In genomic region chr10:16123902-16124301, GRCm38 (mm10) we compare ENCODE assay signal across 18 mouse cellular contexts.
A peak's percentile ranks its signal among the peaks of the same experiment; 100 is the strongest.
DNase-seq lines count a peak whose midpoint lies in the region; ATAC-seq and TF ChIP-seq lines count a peak whose summit lies in the region.
"Had no signal": no experiment of that assay in that cellular context is flagged by ENCODE, and none has a peak within 500 bp of the region (broad histone marks: within the 10 kb centered on the region; RNA-seq: fewer than 3 reads in every experiment).

No protein-coding gene starts in this region.

- no peaks in the 10 kb centered on the region for H3K36me3 ChIP-seq in heart, embryonic 15.5 days
- H3K36me3 ChIP-seq in lung, embryonic 14.5 days (ENCODE audit: insufficient read depth), result no peaks in the 10 kb centered on the region
- H3K36me3 ChIP-seq in forebrain, postnatal 0 days (ENCODE audit: insufficient read depth), result no peaks in the 10 kb centered on the region
- H3K36me3 ChIP-seq: embryonic facial prominence, embryonic 12.5 days; liver, embryonic 13.5 days had no signal

- 0 out of 2 replicates have a peak, but pooled peaks have one; percentile 22 for ATAC-seq in heart, embryonic 15.5 days (replicated peaks; ENCODE audit: insufficient number of reproducible peaks, insufficient read depth, low FRiP score, low read depth)
- ATAC-seq in lung, embryonic 14.5 days (ENCODE audit: insufficient read depth), result no peak
- peak; percentile 79 for ATAC-seq in forebrain, postnatal 0 days

- no peak overlapping the region for H3K4me2 ChIP-seq in heart, embryonic 15.5 days
- H3K4me2 ChIP-seq in lung, embryonic 14.5 days, result no peak overlapping the region
- H3K4me2 ChIP-seq in forebrain, postnatal 0 days (ENCODE audit: low read depth), result no peak overlapping the region
- H3K4me2 ChIP-seq: embryonic facial prominence, embryonic 12.5 days; liver, embryonic 13.5 days had no signal

- no peak overlapping the region for H3K27ac ChIP-seq in heart, embryonic 15.5 days
- no peak overlapping the region for H3K27ac ChIP-seq in lung, embryonic 14.5 days (ENCODE audit: low read depth)
- no peak overlapping the region for H3K27ac ChIP-seq in forebrain, postnatal 0 days (ENCODE audit: low read depth, low read length)
- H3K27ac ChIP-seq: embryonic facial prominence, embryonic 12.5 days; liver, embryonic 13.5 days had no signal

- H3K27me3 ChIP-seq in heart, embryonic 15.5 days, result no peaks in the 10 kb centered on the region
- no peaks in the 10 kb centered on the region for H3K27me3 ChIP-seq in lung, embryonic 14.5 days (ENCODE audit: insufficient read depth, low read length)
- H3K27me3 ChIP-seq in forebrain, postnatal 0 days (ENCODE audit: insufficient read depth, low read length), result no peaks in the 10 kb centered on the region
- H3K27me3 ChIP-seq: embryonic facial prominence, embryonic 12.5 days; liver, embryonic 13.5 days had no signal

- H3K9ac ChIP-seq in heart, embryonic 15.5 days, result no peak overlapping the region
- H3K9ac ChIP-seq in lung, embryonic 14.5 days, result no peak overlapping the region
- H3K9ac ChIP-seq in forebrain, postnatal 0 days, result no peak overlapping the region
- H3K9ac ChIP-seq: embryonic facial prominence, embryonic 12.5 days; liver, embryonic 13.5 days had no signal

- peaks cover 4% of the 10 kb centered on the region; the same call in 1 of the 2 replicates for H3K4me1 ChIP-seq in heart, embryonic 15.5 days (replicated peaks)
- H3K4me1 ChIP-seq in lung, embryonic 14.5 days (ENCODE audit: insufficient read depth), result no peaks in the 10 kb centered on the region
- no peaks in the 10 kb centered on the region for H3K4me1 ChIP-seq in forebrain, postnatal 0 days (ENCODE audit: insufficient read depth)
- H3K4me1 ChIP-seq: embryonic facial prominence, embryonic 12.5 days; liver, embryonic 13.5 days had no signal

- no peak overlapping the region for H3K4me3 ChIP-seq in heart, embryonic 15.5 days
- no peak overlapping the region for H3K4me3 ChIP-seq in lung, embryonic 14.5 days (ENCODE audit: low read depth, low read length)
- no peak overlapping the region for H3K4me3 ChIP-seq in forebrain, postnatal 0 days (ENCODE audit: low read depth, low read length)
- H3K4me3 ChIP-seq: embryonic facial prominence, embryonic 12.5 days; liver, embryonic 13.5 days had no signal

- no peak for DNase-seq in heart, adult 18-20 months
- peak; percentile 27 for DNase-seq in lung, embryonic 14.5 days
- no peak for DNase-seq in lung, postnatal 36 days
- DNase-seq in forebrain, postnatal 0 days, result peak; percentile 27
- DNase-seq in telencephalon, adult 2 months (ENCODE audit: low read depth, low spot score), result peak; percentile 36
- no peak for DNase-seq in cerebellum, postnatal 4 days (ENCODE audit: low spot score in 2 of 2)
- DNase-seq: adrenal gland, adult 2 months; cerebellum, postnatal 25 days; gastrocnemius, postnatal 14 days; heart, postnatal 36 days; kidney, adult 18-20 months; kidney, postnatal 25 days; layer of hippocampus, adult 9-11 months; liver, embryonic 13.5 days; lung, postnatal 10 days; right cerebral cortex, postnatal 25 days had no signal

- no peaks in the 10 kb centered on the region for H3K9me3 ChIP-seq in heart, embryonic 15.5 days (replicated peaks)
- H3K9me3 ChIP-seq in lung, embryonic 14.5 days (ENCODE audit: low read depth, low read length), result no peaks in the 10 kb centered on the region
- no peaks in the 10 kb centered on the region for H3K9me3 ChIP-seq in forebrain, postnatal 0 days (ENCODE audit: low read length)
- H3K9me3 ChIP-seq: embryonic facial prominence, embryonic 12.5 days; liver, embryonic 13.5 days had no signal

- 33% methylated on average over 2 of the region's 2 CpGs for WGBS in heart, embryonic 15.5 days
- 54% methylated on average over 2 of the region's 2 CpGs for WGBS in lung, embryonic 14.5 days
- 43% methylated on average over 2 of the region's 2 CpGs for WGBS in forebrain, postnatal 0 days

- no peak for TF ChIP-seq CTCF in lung, embryonic 14.5 days (IDR thresholded peaks at IDR 0.05; ENCODE audit: low read depth)
- TF ChIP-seq CTCF in forebrain, postnatal 0 days (IDR thresholded peaks at IDR 0.05; ENCODE audit: low read depth), result no peak

Comparison
In these comparisons a context has a peak if more than half of its experiments do, and no peak if none do; other contexts are left out.
1. DNase-seq: peak in lung, embryonic 14.5 days (single experiment), forebrain, postnatal 0 days (single experiment) and telencephalon, adult 2 months (single experiment); none in heart, adult 18-20 months (0 of 2), lung, postnatal 36 days (single experiment) and cerebellum, postnatal 4 days (0 of 2).